Mouse (Mus musculus) cerebellum, postnatal 10 days (tissue): ENCODE measurements around the gene Igsf21.
A peak's percentile ranks its signal among the peaks of the same experiment; 100 is the strongest.

Experiments used
- DNase-seq, 2 experiments: peaks; one replicate each; pipeline ENCODE4 v3.0.0; 2021; ENCODE audit warnings: mixed read lengths in 2 of 2

Igsf21 gene

GRCm38 (mm10) chr4:140143178-140143577, 103.4 kb downstream of the Igsf21 start:
- DNase-seq, result no peak

GRCm38 (mm10) chr4:140140485-140140884, 106.1 kb downstream of the Igsf21 start:
- DNase-seq, result peak; percentile 76 to 81

GRCm38 (mm10) chr4:140138846-140139245, 107.7 kb downstream of the Igsf21 start:
- no peak for DNase-seq

- no peak for DNase-seq
Observed at GRCm38 (mm10) chr4:140131625-140132321, 114.8 kb downstream of the Igsf21 start.

- no peak for DNase-seq
Observed at GRCm38 (mm10) chr4:140131201-140131600, 115.4 kb downstream of the Igsf21 start.

GRCm38 (mm10) chr4:140129553-140130275, 116.9 kb downstream of the Igsf21 start:
- DNase-seq, result peak; percentile 71 to 73

GRCm38 (mm10) chr4:140128116-140128515, 118.5 kb downstream of the Igsf21 start:
- peak; percentile 72 to 74 for DNase-seq

- DNase-seq, result peak in 1 of 2 experiments; percentile 65
Observed at GRCm38 (mm10) chr4:140125806-140126205, 120.8 kb downstream of the Igsf21 start.

GRCm38 (mm10) chr4:140122534-140122933, 124.0 kb downstream of the Igsf21 start:
- no peak for DNase-seq

GRCm38 (mm10) chr4:140117275-140117691, 129.3 kb downstream of the Igsf21 start:
- peak; percentile 90 to 92 for DNase-seq

GRCm38 (mm10) chr4:140115756-140116155, 130.8 kb downstream of the Igsf21 start:
- peak in 1 of 2 experiments; percentile 63 for DNase-seq

GRCm38 (mm10) chr4:140115053-140115452, 131.5 kb downstream of the Igsf21 start:
- DNase-seq, result no peak

GRCm38 (mm10) chr4:140113690-140114475, 132.7 kb downstream of the Igsf21 start:
- peak; percentile 94 to 97 for DNase-seq

- DNase-seq, result no peak
Observed at GRCm38 (mm10) chr4:140109626-140109948, 137.0 kb downstream of the Igsf21 start.

- peak; percentile 70 to 79 for DNase-seq
Observed at GRCm38 (mm10) chr4:140108871-140109625, 137.5 kb downstream of the Igsf21 start.

- DNase-seq, result peak; percentile 69 to 77
Observed at GRCm38 (mm10) chr4:140107161-140107560, 139.4 kb downstream of the Igsf21 start.

- peak in 1 of 2 experiments; percentile 57 for DNase-seq
Observed at GRCm38 (mm10) chr4:140104795-140105194, 141.8 kb downstream of the Igsf21 start.

GRCm38 (mm10) chr4:140103341-140104027, 143.1 kb downstream of the Igsf21 start:
- DNase-seq, result peak in 1 of 2 experiments; percentile 54

GRCm38 (mm10) chr4:140102581-140103200, 143.9 kb downstream of the Igsf21 start:
- no peak for DNase-seq

GRCm38 (mm10) chr4:140101106-140101505, 145.5 kb downstream of the Igsf21 start:
- DNase-seq, result peak; percentile 58 to 74

GRCm38 (mm10) chr4:140100141-140100540, 146.4 kb downstream of the Igsf21 start:
- DNase-seq, result peak; percentile 81 to 84
